Mouse (Mus musculus) layer of hippocampus, adult 11-12 months (tissue): ENCODE measurements at regions not wholly inside any gene's neighbourhood (a gene's known extent, or its start where the extent isn't known, plus 50 kb on each side); places are given as distances from the start of the nearest gene placed in this dataset.

Experiments used
- DNase-seq: peaks from one replicate; pipeline ENCODE4 v3.0.0; 2022; ENCODE audit warnings: low spot score

DNA sequence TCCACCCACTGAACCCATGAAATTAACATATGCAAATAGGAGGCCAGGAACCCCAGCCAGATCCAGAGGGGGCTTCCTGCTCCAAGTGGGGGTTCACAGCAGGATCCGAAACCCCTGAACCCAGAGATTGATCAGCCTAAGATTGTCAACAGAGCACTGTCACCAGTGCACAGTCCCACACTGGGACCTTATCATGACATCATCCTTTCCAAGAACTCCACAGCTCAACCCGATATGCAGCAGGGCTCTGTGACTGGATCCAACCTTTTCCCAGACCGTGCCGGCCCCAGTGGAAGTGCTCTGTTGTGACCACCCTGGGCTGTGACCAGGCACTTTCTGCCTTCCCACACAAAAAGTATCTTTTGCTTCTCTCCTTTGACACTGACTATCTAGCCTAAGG, 57.7 kb upstream of the Dio3 start:
- no peak for DNase-seq

DNA sequence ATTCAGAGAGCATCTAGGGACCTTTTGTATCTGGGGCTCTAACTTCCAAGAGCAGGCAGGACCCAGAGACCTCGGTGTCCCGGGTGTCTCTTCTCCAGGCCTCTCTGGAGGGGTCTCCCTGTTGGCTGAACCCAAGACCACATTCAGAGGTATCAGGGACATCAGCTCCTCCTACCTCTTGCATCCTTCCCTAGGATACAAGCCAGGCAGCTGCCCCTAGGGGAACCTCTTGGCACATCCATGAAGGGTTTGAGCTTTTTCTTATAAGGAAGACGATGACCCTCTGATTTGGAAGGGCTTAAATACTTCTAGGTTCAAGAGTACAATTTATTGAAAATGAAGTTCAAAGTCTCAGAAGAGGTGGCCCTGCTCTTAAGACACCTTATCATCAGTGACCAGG, 57.2 kb upstream of the Dio3 start:
- DNase-seq, result no peak

DNA sequence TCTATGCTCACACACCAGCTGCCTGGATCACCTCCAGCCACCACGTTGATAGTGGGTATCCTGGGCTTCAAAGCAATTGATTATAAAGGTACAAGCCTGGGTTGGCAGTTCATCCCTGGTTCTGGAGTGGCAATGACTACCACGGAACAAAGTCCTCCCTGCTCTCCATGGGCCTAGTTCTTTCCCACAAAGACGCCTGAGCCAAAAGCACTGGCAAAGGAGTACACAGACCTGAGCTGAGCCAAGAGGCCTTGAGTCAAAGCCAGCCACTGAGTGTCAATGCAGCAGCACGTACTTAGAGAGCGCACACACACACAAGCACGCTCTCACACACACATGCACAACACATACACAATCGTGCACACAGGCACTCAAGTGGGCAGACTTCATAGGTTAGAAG, 54.6 kb upstream of the Dio3 start:
- no peak for DNase-seq

DNA sequence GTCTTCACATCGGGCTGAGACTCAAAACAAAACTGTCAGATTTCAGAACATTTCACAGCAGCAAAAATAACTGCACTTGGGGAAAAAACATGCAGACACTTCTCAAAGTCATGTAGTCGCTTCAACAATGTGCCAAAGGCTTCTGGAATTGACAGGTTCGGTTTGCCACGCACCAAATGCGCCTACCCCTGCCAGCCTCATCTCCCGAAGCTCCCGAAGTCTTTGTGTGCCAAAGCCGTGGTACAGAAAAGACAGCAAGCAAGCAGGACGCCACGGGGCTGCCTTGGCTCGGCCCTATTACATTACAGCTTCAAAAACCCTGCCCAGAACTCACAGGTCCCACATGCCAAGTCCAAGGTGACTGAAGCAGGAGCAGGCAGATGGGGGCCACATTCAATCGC, 50.9 kb upstream of the Dio3 start:
- DNase-seq, result peak; percentile 70
